ENCODE assay signal across 8 mouse cellular contexts in the genomic region with DNA sequence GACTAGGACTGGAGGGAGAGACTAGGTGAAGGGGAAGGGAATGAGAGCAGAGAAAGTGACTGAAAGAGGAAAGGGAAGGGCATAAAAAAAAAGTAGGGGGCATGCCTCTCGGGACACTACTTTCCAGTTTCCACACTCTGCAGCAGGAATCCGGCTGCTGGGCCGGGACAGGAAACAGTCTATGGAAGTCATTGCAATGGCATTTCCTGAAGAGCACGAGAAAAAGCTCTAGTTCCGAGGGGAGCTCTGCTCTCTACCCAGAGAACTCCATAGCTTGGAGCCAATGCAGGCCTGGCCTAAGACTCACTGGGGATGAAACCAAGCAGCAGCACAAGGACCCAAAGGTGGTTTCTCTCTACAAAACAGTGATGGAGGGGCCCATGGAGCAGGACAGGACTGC. TPM values are rescaled to one million over a fixed set of nuclear protein-coding genes. Genes with fewer than 3 reads are reported as not detected.
DNase-seq lines count a peak whose midpoint lies in the region; ATAC-seq and TF ChIP-seq lines count a peak whose summit lies in the region.

No protein-coding gene starts in this region.

- no peak for TF ChIP-seq CTCF in E14TG2a.4 (conservative IDR thresholded peaks at IDR 0.05; ENCODE audit: low read length)
- TF ChIP-seq CTCF in Patski (IDR thresholded peaks at IDR 0.05): no peak

- in situ Hi-C loops in Patski (cut with MboI; ENCODE audit: low pct_unique_long_range_greater_than_20kb): loop anchor here (5.0 kb wide), 1 partner anchor 79 kb away; no protein-coding TSS in a partner anchor

- POLR2A ChIA-PET in Patski (lab: Charles Lee): interaction anchor here (1.1 to 1.2 kb wide), 2 partner anchors 9 to 79 kb away, joined by 3 to 4 read pairs; no protein-coding TSS in a partner anchor

- CTCF ChIA-PET in Patski (lab: Charles Lee): interaction anchor here (1.2 to 2.5 kb wide), 3 partner anchors 10 to 124 kb away, joined by 5 to 11 read pairs (median 8); no protein-coding TSS in a partner anchor

- H3K27ac ChIP-seq in heart, embryonic 12.5 days (ENCODE audit: poor library complexity, severe bottlenecking): peak overlapping the region; percentile 90
- peak overlapping the region; percentile 91 for H3K27ac ChIP-seq in kidney, embryonic 15.5 days

- ATAC-seq in Patski: peak; percentile 32
- ATAC-seq in heart, embryonic 12.5 days (ENCODE audit: insufficient number of reproducible peaks, low FRiP score): peak; percentile 30; the same call in 1 of the 2 replicates
- 0 out of 2 replicates have a peak, but pooled peaks have one; percentile 38 for ATAC-seq in kidney, embryonic 15.5 days (replicated peaks; ENCODE audit: low FRiP score)

- H3K9me3 ChIP-seq in E14TG2a.4 (ENCODE audit: low read length): peaks cover 6% of the 10 kb centered on the region; the same call in 1 of the 2 replicates
- no peaks in the 10 kb centered on the region for H3K9me3 ChIP-seq in heart, embryonic 12.5 days (replicated peaks)
- H3K9me3 ChIP-seq in kidney, embryonic 15.5 days (replicated peaks): no peaks in the 10 kb centered on the region

- H3K27me3 ChIP-seq in E14TG2a.4 (ENCODE audit: insufficient read depth, low read length): no peaks in the 10 kb centered on the region
- no peaks in the 10 kb centered on the region for H3K27me3 ChIP-seq in Patski
- no peaks in the 10 kb centered on the region for H3K27me3 ChIP-seq in heart, embryonic 12.5 days (replicated peaks)
- H3K27me3 ChIP-seq in kidney, embryonic 15.5 days: no peaks in the 10 kb centered on the region

- DNase-seq in Patski (ENCODE audit: low read depth, low spot score): no peak
- peak; percentile 73 to 86 for DNase-seq in lung, postnatal 4 days
- DNase-seq in right cerebral cortex, postnatal 25 days: no peak
- DNase-seq in right cerebral cortex, postnatal 14 days: no peak
- DNase-seq in T-cell, adult 2 months (ENCODE audit: low spot score): no peak

- H3K4me2 ChIP-seq in heart, embryonic 12.5 days: peak overlapping the region; percentile 31
- H3K4me2 ChIP-seq in kidney, embryonic 15.5 days: peak overlapping the region; percentile 34

- 22% methylated on average over 5 of the region's 5 CpGs for WGBS in heart, embryonic 12.5 days
- 31% methylated on average over 5 of the region's 5 CpGs for WGBS in kidney, embryonic 15.5 days

- H3K36me3 ChIP-seq in E14TG2a.4 (ENCODE audit: insufficient read depth, low read length): peaks cover 52% of the 10 kb centered on the region
- peaks cover 9% of the 10 kb centered on the region for H3K36me3 ChIP-seq in heart, embryonic 12.5 days
- H3K36me3 ChIP-seq in kidney, embryonic 15.5 days: peaks cover 36% of the 10 kb centered on the region

- no peak overlapping the region for H3K9ac ChIP-seq in heart, embryonic 12.5 days
- no peak overlapping the region for H3K9ac ChIP-seq in kidney, embryonic 15.5 days

- H3K4me3 ChIP-seq in E14TG2a.4 (replicated peaks; ENCODE audit: low read length): peak overlapping the region; percentile 65
- no peak overlapping the region for H3K4me3 ChIP-seq in heart, embryonic 12.5 days
- H3K4me3 ChIP-seq in kidney, embryonic 15.5 days (replicated peaks): no peak overlapping the region

- peaks cover 97% of the 10 kb centered on the region for H3K4me1 ChIP-seq in E14TG2a.4 (replicated peaks; ENCODE audit: low read depth, low read length)
- H3K4me1 ChIP-seq in heart, embryonic 12.5 days (replicated peaks): peaks cover 80% of the 10 kb centered on the region
- peaks cover 92% of the 10 kb centered on the region for H3K4me1 ChIP-seq in kidney, embryonic 15.5 days

RNA-seq across cellular contexts. Expression of a gene that starts 10.5 kb away (rescaled TPM):
- polyA plus RNA-seq in Patski (2021): 133 TPM
- polyA plus RNA-seq in heart, embryonic 12.5 days (2016; fragmentation: Nextera tagmentation; extraction: Ambion mirVana): 83.0 and 85.9 TPM in 2 replicates
- polyA plus RNA-seq in kidney, embryonic 15.5 days (2015; fragmentation: Nextera tagmentation; extraction: Ambion mirVana): 99.5 and 106 TPM in 2 replicates

RNA-seq across cellular contexts. Expression of a gene that starts 26.7 kb away (rescaled TPM):
- 55.7 TPM for polyA plus RNA-seq in Patski (2021)
- polyA plus RNA-seq in heart, embryonic 12.5 days (2016; fragmentation: Nextera tagmentation; extraction: Ambion mirVana): 65.6 and 74.1 TPM in 2 replicates
- 88.5 and 98.2 TPM in 2 replicates for polyA plus RNA-seq in kidney, embryonic 15.5 days (2015; fragmentation: Nextera tagmentation; extraction: Ambion mirVana)

Comparison
In these comparisons a context has a peak if more than half of its experiments do, and no peak if none do; other contexts are left out.
1. DNase-seq: peak in lung, postnatal 4 days (2 of 2); none in Patski (single experiment), right cerebral cortex, postnatal 25 days (single experiment), right cerebral cortex, postnatal 14 days (single experiment) and T-cell, adult 2 months (single experiment).
2. Peak in every context shown above with its lines, with median percentiles within 50 percentile points of each other: ATAC-seq.